Mouse (Mus musculus) forelimb bud, embryonic 11.5 days (tissue): ENCODE measurements around the gene Litaf.
"Not testable (repeated sequence)": the region's sequence is repeated elsewhere in the genome, so short reads cannot be mapped to it uniquely, and the experiment has no call there.

Experiments used
- DNase-seq: peaks from one replicate; pipeline ENCODE4 v3.0.0-alpha.2; 2012; ENCODE audit warnings: low read depth, low spot score

Gene Litaf

GRCm38 (mm10) chr16:10958307-10958706 lies 107.7 kb downstream of the Litaf start:
- DNase-seq, result not testable (repeated sequence)

- no peak for DNase-seq
These were observed 108.2 kb downstream of the Litaf start for GRCm38 (mm10) chr16:10957794-10958193.

GRCm38 (mm10) chr16:10956938-10957685 lies 108.8 kb downstream of the Litaf start:
- no peak for DNase-seq

GRCm38 (mm10) chr16:10955078-10955477 lies 110.9 kb downstream of the Litaf start:
- no peak for DNase-seq

- DNase-seq, result no peak
These were observed 113.1 kb downstream of the Litaf start for GRCm38 (mm10) chr16:10952881-10953280.

- no peak for DNase-seq
These were observed 113.9 kb downstream of the Litaf start for GRCm38 (mm10) chr16:10952071-10952470.

GRCm38 (mm10) chr16:10951581-10951980 lies 114.4 kb downstream of the Litaf start:
- DNase-seq, result no peak

GRCm38 (mm10) chr16:10950539-10950938 lies 115.4 kb downstream of the Litaf start:
- DNase-seq, result no peak

- DNase-seq, result no peak
These were observed 118.2 kb downstream of the Litaf start for GRCm38 (mm10) chr16:10947724-10948123.

- DNase-seq, result no peak
These were observed 120.4 kb downstream of the Litaf start for GRCm38 (mm10) chr16:10945381-10946127.

- no peak for DNase-seq
These were observed 121.4 kb downstream of the Litaf start for GRCm38 (mm10) chr16:10944545-10944944.

GRCm38 (mm10) chr16:10943257-10943656 lies 122.7 kb downstream of the Litaf start:
- DNase-seq, result no peak

GRCm38 (mm10) chr16:10940661-10941060 lies 125.3 kb downstream of the Litaf start:
- no peak for DNase-seq

- DNase-seq, result no peak
These were observed 126.0 kb downstream of the Litaf start for GRCm38 (mm10) chr16:10939932-10940331.

GRCm38 (mm10) chr16:10937497-10937896 lies 128.5 kb downstream of the Litaf start:
- no peak for DNase-seq

- DNase-seq, result no peak
These were observed 129.1 kb downstream of the Litaf start for GRCm38 (mm10) chr16:10936700-10937319.

GRCm38 (mm10) chr16:10934047-10934446 lies 131.9 kb downstream of the Litaf start:
- DNase-seq, result no peak

- no peak for DNase-seq
These were observed 132.6 kb downstream of the Litaf start for GRCm38 (mm10) chr16:10933372-10933771.

- no peak for DNase-seq
These were observed 138.9 kb downstream of the Litaf start for GRCm38 (mm10) chr16:10927026-10927425.

GRCm38 (mm10) chr16:10925591-10926180 lies 140.3 kb downstream of the Litaf start:
- no peak for DNase-seq

GRCm38 (mm10) chr16:10923561-10923960 lies 142.4 kb downstream of the Litaf start:
- no peak for DNase-seq

GRCm38 (mm10) chr16:10919856-10920255 lies 146.1 kb downstream of the Litaf start:
- DNase-seq, result no peak
